Mouse (Mus musculus): ENCODE data around the gene Cacna1c. TPM values are rescaled to one million over a fixed set of nuclear protein-coding genes. Genes with fewer than 3 reads are reported as not detected.

Cacna1c gene
- polyA plus RNA-seq, 1 experiment: 16.7 TPM

- Histone ChIP-seq H3K27ac (ENCODE audit: insufficient read depth, low read length) (no peak overlapping the region), H3K4me1 (ENCODE audit: control insufficient read depth, insufficient read depth, low read length) (peaks cover 29% of the 10 kb centered on the region), H3K4me3 (replicated peaks; ENCODE audit: insufficient read depth, low read depth, low read length) (no peak overlapping the region), H3K27me3 (ENCODE audit: control insufficient read depth, insufficient read depth, low read length) (no peaks in the 10 kb centered on the region)
- DNase-seq: peak; percentile 77 to 88
- WGBS: 44% methylated on average over 5 of the region's 5 CpGs
- TF ChIP-seq CTCF (IDR thresholded peaks at IDR 0.05; ENCODE audit: borderline replicate concordance, insufficient read depth, low read depth, low read length) (peak; percentile 50; the same call in 1 of the 2 replicates), POLR2A (IDR thresholded peaks at IDR 0.05; ENCODE audit: borderline replicate concordance, insufficient read depth, low read length) (no peak)
Observed at GRCm38 (mm10) chr6:118713286-118713685, 482.9 kb downstream of the Cacna1c start.

DNA sequence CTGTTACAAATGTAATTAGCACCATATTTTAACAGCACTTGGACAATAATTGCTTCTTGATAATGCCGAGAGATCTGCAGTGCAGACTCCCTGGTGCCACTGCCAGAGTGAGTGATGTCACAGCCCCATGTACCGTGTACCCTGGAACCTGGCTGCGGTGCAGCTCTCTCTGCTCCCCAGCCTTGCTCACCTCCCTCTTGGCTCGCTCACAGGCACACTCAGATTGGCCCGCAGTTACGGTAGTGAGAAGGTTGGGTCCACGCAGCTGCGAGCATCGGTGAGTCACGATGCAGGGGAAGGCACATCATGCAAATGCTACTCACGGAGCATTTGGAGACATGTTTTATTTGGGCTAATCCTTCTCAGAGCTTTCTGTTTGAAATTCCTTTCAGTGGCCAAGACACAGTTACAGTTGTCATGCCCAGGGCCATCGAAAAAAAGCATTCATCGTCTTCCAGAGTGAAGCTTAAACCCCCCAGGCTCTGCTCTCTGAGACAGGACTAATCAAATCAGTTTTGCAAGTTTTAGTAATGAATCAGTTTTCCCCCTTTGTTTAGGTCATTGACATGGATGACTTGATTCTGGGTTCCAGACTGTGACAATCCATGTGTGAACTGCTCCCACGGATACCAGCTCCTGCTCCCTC, 484.4 kb downstream of the Cacna1c start:
- WGBS: 51% methylated on average over 14 of the region's 14 CpGs
- Histone ChIP-seq H3K4me1 (ENCODE audit: control insufficient read depth, insufficient read depth, low read length) (peaks cover 40% of the 10 kb centered on the region), H3K27ac (ENCODE audit: insufficient read depth, low read length) (no peak overlapping the region), H3K27me3 (ENCODE audit: control insufficient read depth, insufficient read depth, low read length) (no peaks in the 10 kb centered on the region), H3K4me3 (replicated peaks; ENCODE audit: insufficient read depth, low read depth, low read length) (no peak overlapping the region)
- DNase-seq: peak; percentile 57 to 72
- TF ChIP-seq CTCF (IDR thresholded peaks at IDR 0.05; ENCODE audit: borderline replicate concordance, insufficient read depth, low read depth, low read length): no peak
- TF ChIP-seq POLR2A (IDR thresholded peaks at IDR 0.05; ENCODE audit: borderline replicate concordance, insufficient read depth, low read length): no peak

DNA sequence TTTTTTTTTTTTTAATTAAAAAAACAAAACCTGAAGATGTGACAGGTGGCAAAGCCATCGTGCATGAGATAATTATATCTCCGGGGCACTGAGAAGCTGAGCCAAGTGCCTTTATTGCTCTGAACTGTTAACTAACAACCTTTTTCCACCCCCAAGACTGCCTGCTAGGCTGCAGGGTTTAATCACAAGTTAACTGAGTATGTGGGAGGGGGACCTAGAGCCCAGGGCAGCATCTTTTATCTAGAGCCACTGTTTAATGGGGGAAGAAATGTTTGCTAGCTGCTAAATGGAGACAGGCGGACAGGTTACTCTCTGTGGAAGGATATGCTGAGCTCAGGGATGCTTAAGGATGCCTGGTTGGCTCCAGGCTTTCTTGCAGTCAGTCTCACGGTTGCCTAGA, 489.2 kb downstream of the Cacna1c start:
- H3K27me3 ChIP-seq (ENCODE audit: control insufficient read depth, insufficient read depth, low read length): no peaks in the 10 kb centered on the region
- WGBS: 14% methylated on average over 4 of the region's 4 CpGs

GRCm38 (mm10) chr6:118705840-118706239, 490.4 kb downstream of the Cacna1c start:
- DNase-seq: peak; percentile 85 to 94
- WGBS: 12% methylated on average over 7 of the region's 7 CpGs
- no peaks in the 10 kb centered on the region for H3K27me3 ChIP-seq (ENCODE audit: control insufficient read depth, insufficient read depth, low read length)
- H3K27ac ChIP-seq (ENCODE audit: insufficient read depth, low read length): peak overlapping the region; percentile 51
- TF ChIP-seq CTCF (IDR thresholded peaks at IDR 0.05; ENCODE audit: borderline replicate concordance, insufficient read depth, low read depth, low read length): no peak
- no peak for TF ChIP-seq POLR2A (IDR thresholded peaks at IDR 0.05; ENCODE audit: borderline replicate concordance, insufficient read depth, low read length)
- H3K4me3 ChIP-seq (replicated peaks; ENCODE audit: insufficient read depth, low read depth, low read length): no peak overlapping the region
- peaks cover 32% of the 10 kb centered on the region for H3K4me1 ChIP-seq (ENCODE audit: control insufficient read depth, insufficient read depth, low read length)

More for the DNA sequence above, 489.2 kb downstream of the Cacna1c start:
- H3K4me3 ChIP-seq (replicated peaks; ENCODE audit: insufficient read depth, low read depth, low read length): no peak overlapping the region
- H3K27ac ChIP-seq (ENCODE audit: insufficient read depth, low read length): peak overlapping the region; percentile 87
- peak; percentile 61 to 73 for DNase-seq
- peaks cover 42% of the 10 kb centered on the region for H3K4me1 ChIP-seq (ENCODE audit: control insufficient read depth, insufficient read depth, low read length)
- TF ChIP-seq POLR2A (IDR thresholded peaks at IDR 0.05; ENCODE audit: borderline replicate concordance, insufficient read depth, low read length) (no peak), CTCF (IDR thresholded peaks at IDR 0.05; ENCODE audit: borderline replicate concordance, insufficient read depth, low read depth, low read length) (no peak)

DNA sequence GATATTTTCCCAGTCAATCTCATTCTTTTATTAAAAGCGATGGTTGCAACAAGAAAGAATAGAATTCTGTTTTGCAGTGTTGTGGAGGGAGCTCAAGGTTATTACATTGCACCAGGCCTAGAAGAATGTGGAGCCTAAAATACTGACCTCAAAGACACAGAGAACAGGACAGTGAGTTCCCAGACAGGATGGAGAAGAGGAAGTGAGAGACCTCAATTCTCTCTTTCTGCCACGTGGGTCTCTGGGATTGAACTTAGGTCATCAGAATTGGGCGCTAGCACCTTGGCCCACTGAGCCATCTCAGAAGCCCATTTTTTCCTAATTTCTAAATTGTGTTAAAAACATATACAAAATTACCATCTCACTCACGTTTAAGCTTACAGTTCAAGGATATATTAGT, 501.6 kb downstream of the Cacna1c start:
- no peak for DNase-seq
- TF ChIP-seq CTCF (IDR thresholded peaks at IDR 0.05; ENCODE audit: borderline replicate concordance, insufficient read depth, low read depth, low read length): no peak
- no peak for TF ChIP-seq POLR2A (IDR thresholded peaks at IDR 0.05; ENCODE audit: borderline replicate concordance, insufficient read depth, low read length)
- Histone ChIP-seq H3K4me3 (replicated peaks; ENCODE audit: insufficient read depth, low read depth, low read length) (no peak overlapping the region), H3K27ac (ENCODE audit: insufficient read depth, low read length) (no peak overlapping the region), H3K4me1 (ENCODE audit: control insufficient read depth, insufficient read depth, low read length) (peaks cover 3% of the 10 kb centered on the region), H3K27me3 (ENCODE audit: control insufficient read depth, insufficient read depth, low read length) (no peaks in the 10 kb centered on the region)
- 87% methylated on average over 4 of the region's 4 CpGs for WGBS

GRCm38 (mm10) chr6:118689447-118689846, 506.8 kb downstream of the Cacna1c start:
- 21% methylated on average over 3 of the region's 3 CpGs for WGBS
- Histone ChIP-seq H3K27ac (ENCODE audit: insufficient read depth, low read length) (no peak overlapping the region), H3K4me1 (ENCODE audit: control insufficient read depth, insufficient read depth, low read length) (peaks cover 16% of the 10 kb centered on the region), H3K4me3 (replicated peaks; ENCODE audit: insufficient read depth, low read depth, low read length) (no peak overlapping the region), H3K27me3 (ENCODE audit: control insufficient read depth, insufficient read depth, low read length) (no peaks in the 10 kb centered on the region)
- DNase-seq: peak in 1 of 2 experiments; percentile 37
- TF ChIP-seq CTCF (IDR thresholded peaks at IDR 0.05; ENCODE audit: borderline replicate concordance, insufficient read depth, low read depth, low read length): no peak
- no peak for TF ChIP-seq POLR2A (IDR thresholded peaks at IDR 0.05; ENCODE audit: borderline replicate concordance, insufficient read depth, low read length)

GRCm38 (mm10) chr6:118688856-118689255, 507.4 kb downstream of the Cacna1c start:
- Histone ChIP-seq H3K27ac (ENCODE audit: insufficient read depth, low read length) (no peak overlapping the region), H3K4me1 (ENCODE audit: control insufficient read depth, insufficient read depth, low read length) (peaks cover 16% of the 10 kb centered on the region), H3K27me3 (ENCODE audit: control insufficient read depth, insufficient read depth, low read length) (no peaks in the 10 kb centered on the region), H3K4me3 (replicated peaks; ENCODE audit: insufficient read depth, low read depth, low read length) (no peak overlapping the region)
- no peak for DNase-seq
- TF ChIP-seq POLR2A (IDR thresholded peaks at IDR 0.05; ENCODE audit: borderline replicate concordance, insufficient read depth, low read length) (no peak), CTCF (IDR thresholded peaks at IDR 0.05; ENCODE audit: borderline replicate concordance, insufficient read depth, low read depth, low read length) (no peak)
- whole genome bisulfite sequencing: 76% methylated on average over 5 of the region's 5 CpGs

DNA sequence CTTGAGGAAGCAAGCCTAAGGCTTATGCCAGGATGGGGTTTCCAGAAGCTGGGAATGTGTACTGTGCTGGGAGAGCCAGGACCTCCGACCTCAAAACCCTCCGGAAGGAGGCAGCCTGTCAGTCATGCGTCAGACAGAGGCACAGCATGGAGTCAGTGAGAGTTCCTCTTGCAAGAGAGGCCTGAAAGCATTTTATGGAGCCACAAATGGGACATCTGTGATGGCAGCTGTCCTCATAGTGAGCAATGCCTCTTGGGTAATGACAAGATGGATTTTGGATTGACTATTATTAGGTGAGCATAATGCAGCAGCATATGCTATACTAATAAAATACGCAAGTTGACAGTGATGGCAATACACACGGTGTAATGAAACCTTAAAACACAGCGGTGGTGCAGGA, 515.4 kb downstream of the Cacna1c start:
- Histone ChIP-seq H3K27me3 (ENCODE audit: control insufficient read depth, insufficient read depth, low read length) (no peaks in the 10 kb centered on the region), H3K4me1 (ENCODE audit: control insufficient read depth, insufficient read depth, low read length) (peaks cover 4% of the 10 kb centered on the region), H3K27ac (ENCODE audit: insufficient read depth, low read length) (no peak overlapping the region), H3K4me3 (replicated peaks; ENCODE audit: insufficient read depth, low read depth, low read length) (no peak overlapping the region)
- peak; percentile 32 to 45 for DNase-seq
- no peak for TF ChIP-seq POLR2A (IDR thresholded peaks at IDR 0.05; ENCODE audit: borderline replicate concordance, insufficient read depth, low read length)
- no peak for TF ChIP-seq CTCF (IDR thresholded peaks at IDR 0.05; ENCODE audit: borderline replicate concordance, insufficient read depth, low read depth, low read length)
- WGBS: 20% methylated on average over 6 of the region's 6 CpGs
